Mouse (Mus musculus): Measurements from ENCODE around the gene Tcf15. TPM values are rescaled to one million over a fixed set of nuclear protein-coding genes. Genes with fewer than 3 reads are reported as not detected.

Tcf15 gene
- 10 to 100 TPM; 24.3 to 34.0 TPM for total RNA-seq (2021)

- intact Hi-C loops (cut with DNase I) = loop anchor here (2.0 to 5.0 kb wide), 3 partner anchors 29 to 54 kb away; no protein-coding TSS in a partner anchor
- DNase-seq (ENCODE audit: low spot score) = peak; percentile 79
Measured at GRCm38 (mm10) chr2:152143279-152144157, at the start of gene Tcf15. Gene Tcf15, plus strand, starts transcription at chr2:152143561.

GRCm38 (mm10) chr2:152094856-152095545, 48.4 kb upstream of the Tcf15 start:
- DNase-seq (ENCODE audit: low spot score) = no peak
- intact Hi-C loops (cut with DNase I) = no loop called here

- intact Hi-C loops (cut with DNase I) = no loop called here
- no peak for DNase-seq (ENCODE audit: low spot score)
Measured at GRCm38 (mm10) chr2:152096922-152097321, 46.4 kb upstream of the Tcf15 start.

GRCm38 (mm10) chr2:152097916-152098315, 45.4 kb upstream of the Tcf15 start:
- no peak for DNase-seq (ENCODE audit: low spot score)
- intact Hi-C loops (cut with DNase I) = no loop called here

- no peak for DNase-seq (ENCODE audit: low spot score)
- intact Hi-C loops (cut with DNase I) = no loop called here
Measured at GRCm38 (mm10) chr2:152099538-152099937, 43.8 kb upstream of the Tcf15 start.

GRCm38 (mm10) chr2:152101761-152102160, 41.6 kb upstream of the Tcf15 start:
- intact Hi-C loops (cut with DNase I) = no loop called here

GRCm38 (mm10) chr2:152102369-152102768, 41.0 kb upstream of the Tcf15 start:
- intact Hi-C loops (cut with DNase I) = no loop called here
- no peak for DNase-seq (ENCODE audit: low spot score)

More at GRCm38 (mm10) chr2:152101761-152102160, 41.6 kb upstream of the Tcf15 start:
- DNase-seq (ENCODE audit: low spot score) = no peak

GRCm38 (mm10) chr2:152104711-152105317, 38.5 kb upstream of the Tcf15 start:
- intact Hi-C loops (cut with DNase I) = no loop called here

GRCm38 (mm10) chr2:152105318-152106224, 37.8 kb upstream of the Tcf15 start, which contains the start of gene Srxn1:
Gene Srxn1, plus strand, starts transcription at chr2:152105516.
- peak; percentile 83 for DNase-seq (ENCODE audit: low spot score)
- intact Hi-C loops (cut with DNase I) = loop anchor here (2.0 kb wide), 1 partner anchor 77 kb away; no protein-coding TSS in a partner anchor

More at GRCm38 (mm10) chr2:152104711-152105317, 38.5 kb upstream of the Tcf15 start:
- no peak for DNase-seq (ENCODE audit: low spot score)

GRCm38 (mm10) chr2:152106225-152106595, 37.2 kb upstream of the Tcf15 start:
- intact Hi-C loops (cut with DNase I) = loop anchor here (2.0 kb wide), 1 partner anchor 77 kb away; no protein-coding TSS in a partner anchor
- no peak for DNase-seq (ENCODE audit: low spot score)

- no peak for DNase-seq (ENCODE audit: low spot score)
- intact Hi-C loops (cut with DNase I) = loop anchor here (2.0 kb wide), 1 partner anchor 78 kb away; no protein-coding TSS in a partner anchor
Measured at GRCm38 (mm10) chr2:152106597-152106996, 36.8 kb upstream of the Tcf15 start.

- no peak for DNase-seq (ENCODE audit: low spot score)
- intact Hi-C loops (cut with DNase I) = no loop called here
Measured at GRCm38 (mm10) chr2:152108702-152109101, 34.7 kb upstream of the Tcf15 start.

GRCm38 (mm10) chr2:152109386-152109785, 34.0 kb upstream of the Tcf15 start:
- intact Hi-C loops (cut with DNase I) = no loop called here
- no peak for DNase-seq (ENCODE audit: low spot score)

GRCm38 (mm10) chr2:152111311-152111710, 32.0 kb upstream of the Tcf15 start:
- no peak for DNase-seq (ENCODE audit: low spot score)
- intact Hi-C loops (cut with DNase I) = loop anchor here (5.0 kb wide), 1 partner anchor 256 kb away; no protein-coding TSS in a partner anchor

- intact Hi-C loops (cut with DNase I) = loop anchor here (1.0 to 5.0 kb wide), 3 partner anchors 81 to 255 kb away; no protein-coding TSS in a partner anchor
- peak; percentile 63 for DNase-seq (ENCODE audit: low spot score)
Measured at GRCm38 (mm10) chr2:152111920-152112319, 31.4 kb upstream of the Tcf15 start.

GRCm38 (mm10) chr2:152112490-152112889, 30.9 kb upstream of the Tcf15 start:
- intact Hi-C loops (cut with DNase I) = loop anchor here (1.0 to 5.0 kb wide), 3 partner anchors 81 to 255 kb away; no protein-coding TSS in a partner anchor
- no peak for DNase-seq (ENCODE audit: low spot score)

- intact Hi-C loops (cut with DNase I) = loop anchor here (1.0 to 5.0 kb wide), 3 partner anchors 80 to 254 kb away; no protein-coding TSS in a partner anchor
- DNase-seq (ENCODE audit: low spot score) = no peak
Measured at GRCm38 (mm10) chr2:152112970-152113369, 30.4 kb upstream of the Tcf15 start.

GRCm38 (mm10) chr2:152114057-152114975, 29.0 kb upstream of the Tcf15 start:
- intact Hi-C loops (cut with DNase I) = loop anchor here (2.0 to 5.0 kb wide), 2 partner anchors 28 to 253 kb away; partner anchors contain the start of gene Tcf15
- DNase-seq (ENCODE audit: low spot score) = no peak

All from heart, postnatal 25 days (tissue).